Mouse (Mus musculus) heart, adult 2 months (tissue): ENCODE measurements around the gene Brca2.

ENCODE experiments used
- CTCF ChIP-seq: fragments of 200-600 bp; IDR thresholded peaks from 2 replicates; pipeline ENCODE4 v1.8.1; 2022; ENCODE audit warnings: antibody characterized with exemption, mild to moderate bottlenecking, moderate library complexity
- EP300 ChIP-seq: fragments of 200-500 bp; IDR thresholded peaks from 2 replicates; pipeline ENCODE4 v1.6.1; 2011; ENCODE audit warnings: low read depth, low read length, control low read depth; ENCODE audit not compliant: insufficient read depth
- POLR2A ChIP-seq: fragments of 200-500 bp; IDR thresholded peaks from 2 replicates; pipeline ENCODE4 v1.6.1; 2011; ENCODE audit warnings: mild to moderate bottlenecking, low read depth, low read length, control low read depth; ENCODE audit not compliant: insufficient read depth

GRCm38 (mm10) chr5:150566226-150566625 lies 43.8 kb downstream of the Brca2 start:
- TF ChIP-seq CTCF (no peak), POLR2A (no peak), EP300 (no peak)
